Mouse (Mus musculus) retina, postnatal 1 day (tissue): Measurements from ENCODE around the gene Gm20604.

Experiments
- DNase-seq: peaks from one replicate; pipeline ENCODE4 v3.0.0-alpha.2; 2012

The Gm20604 gene

GRCm38 (mm10) chr12:102758403-102758756 lies at the start of gene Gm20604:
Gm20604 (minus strand) TSS chr12:102758672.
- DNase-seq: no peak

GRCm38 (mm10) chr12:102799528-102799927 lies 41.1 kb upstream of the Gm20604 start:
- no peak for DNase-seq

DNA sequence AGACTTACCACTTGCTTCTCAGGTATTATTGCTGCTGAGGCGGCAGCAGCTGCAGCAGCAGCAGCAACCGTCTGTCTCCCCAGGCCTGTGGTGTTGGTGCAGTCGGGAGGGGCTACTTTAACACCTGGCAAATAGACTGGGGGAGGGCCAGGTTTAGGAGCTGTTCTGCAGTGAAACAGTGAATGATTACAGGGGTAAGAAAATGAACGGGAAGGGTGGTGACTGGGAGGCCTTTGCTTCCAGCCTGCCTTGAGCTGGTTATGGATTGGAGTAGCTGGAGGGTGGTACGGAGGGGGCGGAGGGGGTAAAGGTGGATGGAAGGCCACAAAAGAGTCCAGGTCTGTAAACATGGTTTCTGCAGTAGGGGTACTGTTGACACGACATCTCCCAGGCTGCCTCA lies 29.5 kb upstream of the Gm20604 start:
- no peak for DNase-seq

- no peak for DNase-seq
Measured at GRCm38 (mm10) chr12:102785593-102785985, 27.1 kb upstream of the Gm20604 start.

DNA sequence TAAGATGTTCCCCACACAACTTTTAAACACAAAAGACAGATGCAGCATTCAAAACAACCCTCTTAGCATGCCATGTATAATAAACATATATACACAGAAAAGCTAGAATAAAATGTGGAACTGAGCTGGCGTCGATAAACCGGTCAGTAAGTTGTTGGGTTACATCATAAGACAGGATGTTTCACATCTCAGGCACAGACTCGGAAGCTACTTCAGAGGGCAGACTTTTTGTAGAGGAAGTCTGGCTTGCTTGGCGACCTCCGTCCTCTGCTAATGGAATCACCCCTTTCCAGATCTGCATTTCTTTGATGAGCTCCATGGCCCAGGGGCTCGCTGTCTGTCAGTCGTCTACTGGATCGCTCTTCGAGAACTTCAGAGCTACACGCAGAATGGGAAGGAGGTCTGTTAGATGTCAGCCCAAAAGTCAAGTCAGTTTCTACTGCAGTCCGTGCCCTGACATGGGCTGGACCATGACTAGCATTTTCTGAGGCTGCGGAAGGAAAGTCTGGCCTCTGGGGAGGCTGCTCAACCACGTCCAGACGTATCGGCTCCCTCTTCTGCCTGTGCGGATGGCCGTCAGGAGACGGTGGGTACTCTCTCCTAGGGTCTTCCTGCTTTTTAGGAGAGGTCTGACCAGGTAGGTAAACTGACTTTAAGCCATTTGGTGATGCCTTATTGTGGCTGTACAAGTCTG lies 26.6 kb upstream of the Gm20604 start:
- no peak for DNase-seq

DNA sequence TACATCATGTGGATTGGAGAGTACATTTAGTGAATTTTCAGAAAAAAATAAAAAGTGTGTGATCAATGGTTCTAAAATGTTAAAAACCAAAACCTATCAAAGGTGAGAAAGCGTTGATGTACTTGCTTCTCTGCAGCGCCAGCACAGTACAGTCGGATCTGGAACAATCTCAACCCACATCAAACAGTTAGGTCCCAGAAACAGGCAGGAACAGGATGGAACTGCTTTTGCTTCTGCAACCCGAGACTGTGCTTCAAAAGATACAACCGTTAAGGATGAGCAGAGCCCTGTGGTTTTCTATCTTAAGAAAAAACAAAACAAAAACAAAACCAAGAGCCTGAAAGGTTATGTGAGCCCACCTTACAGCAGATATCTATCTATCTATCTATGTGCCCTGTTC lies 24.4 kb upstream of the Gm20604 start:
- DNase-seq: no peak

- peak; percentile 22 for DNase-seq
Measured at GRCm38 (mm10) chr12:102779452-102779851, 21.0 kb upstream of the Gm20604 start.

- no peak for DNase-seq
Measured at GRCm38 (mm10) chr12:102778151-102778550, 19.7 kb upstream of the Gm20604 start.

GRCm38 (mm10) chr12:102776035-102776434 lies 17.6 kb upstream of the Gm20604 start:
- no peak for DNase-seq

GRCm38 (mm10) chr12:102772676-102773075 lies 14.2 kb upstream of the Gm20604 start:
- DNase-seq: no peak

- DNase-seq: no peak
Measured at GRCm38 (mm10) chr12:102771601-102772000, 13.1 kb upstream of the Gm20604 start.

- DNase-seq: no peak
Measured at GRCm38 (mm10) chr12:102769000-102769399, 10.5 kb upstream of the Gm20604 start.

DNA sequence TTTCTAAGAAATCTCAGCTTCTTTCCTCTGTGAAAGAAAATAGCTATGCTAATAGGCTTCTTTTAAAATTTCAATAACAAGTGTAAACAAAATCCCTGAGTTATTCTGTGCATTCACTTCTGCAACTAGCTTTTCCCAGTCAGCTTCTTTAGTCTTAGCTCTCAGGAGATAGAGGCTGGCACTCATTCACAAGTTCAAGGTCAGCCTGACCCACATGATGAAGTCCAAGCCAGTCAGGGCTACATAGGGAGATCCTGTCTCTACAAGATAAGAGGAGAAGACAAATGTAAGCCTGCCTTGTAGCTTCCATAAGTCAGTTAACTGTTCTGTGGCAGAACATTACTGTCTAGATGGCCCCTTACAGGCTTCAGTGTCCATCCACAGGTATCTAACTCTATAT lies 5.2 kb upstream of the Gm20604 start:
- DNase-seq: no peak

DNA sequence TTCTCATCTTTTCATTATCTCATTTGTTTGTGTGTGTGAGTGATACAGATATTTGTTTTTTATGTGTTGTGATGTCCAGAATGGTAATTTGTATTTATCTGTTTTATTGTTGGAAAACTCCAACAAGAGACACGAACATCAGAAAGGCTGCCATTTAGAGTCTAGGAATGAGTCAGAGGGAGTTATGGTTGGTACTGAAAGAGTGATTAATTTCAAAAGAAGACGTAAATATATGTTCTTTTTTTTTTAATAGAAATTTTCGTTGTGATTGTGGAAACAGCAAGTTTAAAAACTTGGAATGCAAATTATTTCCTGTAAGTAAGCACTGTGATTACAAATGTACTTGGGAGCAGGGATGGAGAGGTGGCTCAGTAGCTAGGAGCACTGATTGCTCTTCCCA lies 3.2 kb upstream of the Gm20604 start:
- no peak for DNase-seq

DNA sequence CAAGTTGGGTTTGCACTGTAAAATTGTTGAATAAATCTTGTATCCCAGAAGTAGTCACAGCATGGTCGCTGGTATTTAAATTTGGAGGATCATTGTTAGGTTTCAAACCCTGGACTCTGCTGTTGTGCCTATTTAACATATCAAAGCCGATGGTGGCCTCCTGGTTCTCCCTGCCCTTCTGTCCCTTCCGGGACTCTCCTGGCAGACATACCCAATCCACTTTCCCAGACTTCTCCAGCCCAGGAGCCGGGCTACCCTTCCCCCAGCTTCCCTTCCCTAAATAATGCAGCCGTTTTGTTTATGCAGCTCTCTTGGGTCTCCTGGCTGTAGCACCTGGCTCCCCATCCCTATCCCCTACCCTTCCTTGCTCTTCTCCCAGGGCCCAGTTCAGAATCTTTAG lies 464 bp upstream of the Gm20604 start:
- DNase-seq: no peak

- DNase-seq: peak; percentile 99
Measured at GRCm38 (mm10) chr12:102757689-102758402, 626 bp downstream of the Gm20604 start, which contains the start of the genes Gm28051, Gon7 and Ubr7. Gm28051 (minus strand) TSS chr12:102757765. Gon7 (minus strand) TSS chr12:102757803. Ubr7 (plus strand) TSS chr12:102757967.

- no peak for DNase-seq
Measured at GRCm38 (mm10) chr12:102757055-102757688, 1.3 kb downstream of the Gm20604 start.

- DNase-seq: peak; percentile 42
Measured at GRCm38 (mm10) chr12:102756304-102756703, 2.2 kb downstream of the Gm20604 start.

DNA sequence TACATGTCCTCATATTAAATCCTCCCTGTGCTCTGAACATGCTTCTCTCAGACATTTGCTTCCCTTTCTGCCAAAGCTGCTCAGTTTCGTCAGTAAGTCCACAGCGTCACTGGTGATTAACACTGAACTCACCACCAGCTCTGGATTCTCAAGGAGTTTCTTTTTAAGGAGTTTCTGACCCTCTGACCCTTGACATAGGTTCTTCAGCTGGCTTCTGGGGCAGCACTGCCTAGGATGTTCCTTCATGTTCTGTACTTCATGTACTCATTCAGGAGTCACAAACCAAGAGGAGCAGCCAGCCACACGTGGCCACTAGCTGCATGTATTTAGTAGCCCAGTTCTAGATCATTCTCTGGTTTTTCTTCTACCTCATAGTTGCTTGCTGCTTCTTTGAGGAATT lies 10.2 kb downstream of the Gm20604 start:
- no peak for DNase-seq

GRCm38 (mm10) chr12:102744839-102745238 lies 13.6 kb downstream of the Gm20604 start:
- DNase-seq: peak; percentile 21

DNA sequence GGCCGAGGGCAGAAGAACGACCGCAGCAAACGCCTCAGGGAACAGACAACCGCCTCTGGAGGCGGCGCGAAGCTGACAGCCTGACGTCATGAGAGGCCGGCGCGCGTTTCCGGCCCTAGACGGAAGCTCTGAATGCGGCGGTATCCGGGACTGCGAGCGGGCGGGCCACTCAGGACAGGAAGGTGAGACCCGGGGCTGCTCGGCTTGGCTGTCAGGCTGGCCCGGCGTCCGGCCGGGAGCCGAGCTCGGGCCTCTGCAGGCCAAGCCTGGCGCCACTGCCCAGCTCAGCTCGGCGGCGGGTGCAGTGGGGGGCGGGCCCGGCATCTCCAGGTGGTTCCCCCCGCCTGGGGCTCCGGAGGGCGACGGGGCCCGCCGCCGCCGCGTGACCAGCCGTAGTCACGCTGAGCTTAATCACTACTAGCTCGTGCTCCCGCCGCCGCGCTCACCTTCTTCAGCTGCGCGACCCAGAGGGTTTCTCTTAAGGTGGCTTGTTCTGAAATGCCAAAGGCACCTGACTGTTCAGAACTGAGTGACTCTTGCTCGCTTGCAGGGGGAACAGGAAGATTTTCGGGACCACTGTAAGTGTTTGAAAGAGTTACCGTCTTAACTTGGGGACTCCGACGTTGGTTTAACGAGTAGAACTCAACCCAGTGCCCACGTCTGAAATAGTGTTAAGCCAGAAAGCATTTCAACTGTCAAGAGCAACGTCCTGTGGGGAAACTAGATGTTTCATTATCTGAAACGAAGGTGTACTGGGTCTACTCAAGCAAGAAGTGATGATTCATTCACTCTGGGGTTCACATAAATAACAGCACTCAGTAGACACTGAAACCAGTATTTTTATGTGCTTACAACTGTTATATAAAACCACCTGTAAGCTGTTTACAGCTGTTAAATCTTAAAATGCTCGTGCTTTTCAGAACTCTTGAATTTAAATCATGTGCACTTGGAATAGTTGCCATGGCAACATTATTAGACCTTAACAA lies 14.6 kb downstream of the Gm20604 start, which contains the start of the genes Moap1 and Tmem251:
Moap1 (minus strand) TSS at position 73 of the 986 bp plus-strand sequence.
Tmem251 (plus strand) TSS at position 174 of the 986 bp plus-strand sequence.
- peak; percentile 94 for DNase-seq

GRCm38 (mm10) chr12:102743036-102743588 lies 15.4 kb downstream of the Gm20604 start:
- no peak for DNase-seq
